Mouse (Mus musculus) ES-E14 (cell line): ENCODE measurements around the gene Pcsk4.

Experiments
- CHD2 ChIP-seq: IDR thresholded peaks from 2 replicates; pipeline ENCODE4 v1.6.1; 2014; ENCODE audit warnings: mild to moderate bottlenecking, low read depth, low read length, inconsistent platforms
- HCFC1 ChIP-seq: IDR thresholded peaks from 2 replicates; pipeline ENCODE4 v1.6.1; 2012; ENCODE audit warnings: low read length, inconsistent platforms, borderline replicate concordance; ENCODE audit not compliant: insufficient read depth
- MAFK ChIP-seq: IDR thresholded peaks from 2 replicates; pipeline ENCODE4 v1.6.1; 2014; ENCODE audit warnings: mild to moderate bottlenecking, low read depth, low read length, inconsistent platforms; ENCODE audit not compliant: insufficient read depth
- ZC3H11A ChIP-seq: IDR thresholded peaks from 2 replicates; pipeline ENCODE4 v1.6.1; 2012; ENCODE audit warnings: low read depth, mild to moderate bottlenecking, inconsistent platforms, low read length, borderline replicate concordance

- no peak for TF ChIP-seq ZC3H11A
- no peak for TF ChIP-seq MAFK
- no peak for TF ChIP-seq CHD2
- no peak for TF ChIP-seq HCFC1
Measured at GRCm38 (mm10) chr10:80342749-80343424, 13.6 kb upstream of the Pcsk4 start.
